Mouse (Mus musculus) layer of hippocampus, postnatal 14 days (tissue): ENCODE measurements at regions not wholly inside any gene's neighbourhood (a gene's known extent, or its start where the extent isn't known, plus 50 kb on each side); places are given as distances from the start of the nearest gene placed in this dataset.

Experiments
- DNase-seq, 2 experiments: peaks; one replicate each; pipeline ENCODE4 v3.0.0; 2021 to 2022; ENCODE audit warnings: low spot score in 2 of 2, mixed read lengths in 1 of 2
- microRNA-seq, 2 experiments: library from miRNA; unstranded; fragments of <30 nt; microRNA quantifications; one replicate each; pipeline ENCODE4 v1.2.0; 2021

DNA sequence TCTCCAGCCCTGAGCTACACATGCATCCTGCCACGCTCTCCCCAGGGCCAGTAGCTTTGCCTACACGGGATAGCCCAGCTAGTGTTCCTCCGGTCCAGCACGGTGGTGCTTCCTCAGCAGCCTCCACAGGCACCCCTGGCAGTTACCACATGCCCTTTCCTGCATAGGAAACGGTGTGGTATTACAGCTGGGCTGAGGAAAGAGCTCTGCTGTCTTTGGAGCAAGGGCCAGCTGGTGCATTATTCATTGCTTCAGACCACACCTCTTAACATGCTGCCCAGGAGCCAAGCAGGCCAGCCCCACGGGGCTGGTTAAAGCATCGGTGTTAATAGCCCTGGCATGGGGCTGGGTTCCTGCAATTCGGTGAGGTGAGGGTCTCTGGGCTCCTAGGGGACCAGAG, 64.0 kb upstream of the Dio3 start:
- no peak for DNase-seq

GRCm38 (mm10) chr12:110215311-110215710, 63.6 kb upstream of the Dio3 start:
- DNase-seq: no peak

DNA sequence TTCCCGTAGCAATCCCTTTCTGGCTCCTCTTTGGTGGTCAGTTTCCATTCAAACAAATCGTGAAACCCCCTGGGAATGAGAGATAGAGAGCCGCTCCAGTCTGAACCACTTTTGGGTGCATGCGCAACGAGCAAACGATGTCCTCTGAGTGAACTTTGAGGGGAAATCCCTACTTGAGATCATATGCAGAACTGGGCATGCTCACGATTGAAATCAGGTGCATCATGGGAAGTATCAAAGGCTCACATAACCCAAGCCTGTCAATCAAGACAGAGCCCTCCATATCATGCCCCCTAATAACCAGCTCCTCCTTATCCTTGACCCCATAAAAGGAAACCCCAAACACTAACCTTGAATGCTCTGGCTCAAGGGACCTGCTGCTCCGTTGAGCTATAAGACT, 59.1 kb upstream of the Dio3 start:
- DNase-seq: no peak

DNA sequence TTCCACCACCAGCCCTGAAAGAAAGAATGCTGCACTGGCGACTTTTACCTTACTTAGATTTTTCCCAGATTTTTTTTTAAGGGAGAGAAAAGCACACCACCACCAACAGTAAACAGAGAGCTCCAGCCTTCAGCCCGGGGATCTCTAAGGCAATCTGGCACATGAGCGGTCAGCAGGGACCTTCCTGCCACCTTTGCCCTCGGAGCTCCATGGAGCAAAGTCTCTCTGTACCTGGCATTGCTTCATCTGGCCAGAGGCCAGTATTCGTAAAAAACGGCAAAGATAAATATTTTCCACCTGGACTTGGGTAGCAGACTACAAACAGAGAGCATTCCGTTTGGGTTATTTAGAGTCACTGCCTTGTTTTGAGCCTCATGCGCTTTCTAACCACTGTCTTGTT, 58.4 kb upstream of the Dio3 start:
- no peak for DNase-seq

DNA sequence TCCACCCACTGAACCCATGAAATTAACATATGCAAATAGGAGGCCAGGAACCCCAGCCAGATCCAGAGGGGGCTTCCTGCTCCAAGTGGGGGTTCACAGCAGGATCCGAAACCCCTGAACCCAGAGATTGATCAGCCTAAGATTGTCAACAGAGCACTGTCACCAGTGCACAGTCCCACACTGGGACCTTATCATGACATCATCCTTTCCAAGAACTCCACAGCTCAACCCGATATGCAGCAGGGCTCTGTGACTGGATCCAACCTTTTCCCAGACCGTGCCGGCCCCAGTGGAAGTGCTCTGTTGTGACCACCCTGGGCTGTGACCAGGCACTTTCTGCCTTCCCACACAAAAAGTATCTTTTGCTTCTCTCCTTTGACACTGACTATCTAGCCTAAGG, 57.7 kb upstream of the Dio3 start:
- DNase-seq: no peak

DNA sequence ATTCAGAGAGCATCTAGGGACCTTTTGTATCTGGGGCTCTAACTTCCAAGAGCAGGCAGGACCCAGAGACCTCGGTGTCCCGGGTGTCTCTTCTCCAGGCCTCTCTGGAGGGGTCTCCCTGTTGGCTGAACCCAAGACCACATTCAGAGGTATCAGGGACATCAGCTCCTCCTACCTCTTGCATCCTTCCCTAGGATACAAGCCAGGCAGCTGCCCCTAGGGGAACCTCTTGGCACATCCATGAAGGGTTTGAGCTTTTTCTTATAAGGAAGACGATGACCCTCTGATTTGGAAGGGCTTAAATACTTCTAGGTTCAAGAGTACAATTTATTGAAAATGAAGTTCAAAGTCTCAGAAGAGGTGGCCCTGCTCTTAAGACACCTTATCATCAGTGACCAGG, 57.2 kb upstream of the Dio3 start:
- DNase-seq: no peak

GRCm38 (mm10) chr12:110224250-110224649, 54.6 kb upstream of the Dio3 start:
- DNase-seq: peak in 1 of 2 experiments; percentile 26

- peak; percentile 42 to 73 for DNase-seq
Observed at GRCm38 (mm10) chr12:110228011-110228411, 50.9 kb upstream of the Dio3 start.

Small RNA genes lying in the stretch of these regions (microRNA-seq; reads per million reads assigned to microRNA genes)
- gene Gm24321 (0 reads per million in 2 experiments), gene Gm25252 (0 reads per million in 2 experiments), gene Gm25750 (0 reads per million in 2 experiments), gene Gm27379 (0 to 0.45 reads per million in 2 experiments), gene Gm44322 (0 reads per million in 2 experiments), gene Mir1193 (106 to 117 reads per million in 2 experiments), gene Mir1197 (1.8 to 5.4 reads per million in 2 experiments), gene Mir134 (1,055 to 1,269 reads per million in 2 experiments), gene Mir154 (942 to 1,802 reads per million in 2 experiments), gene Mir299a (0 to 0.45 reads per million in 2 experiments), gene Mir299b (0 reads per million in 2 experiments), gene Mir300 (969 to 993 reads per million in 2 experiments), gene Mir3072 (272 to 311 reads per million in 2 experiments), gene Mir323 (3,005 to 6,294 reads per million in 2 experiments), gene Mir329 (407 to 462 reads per million in 2 experiments), gene Mir369 (2,692 to 3,410 reads per million in 2 experiments), gene Mir376a (0 reads per million in 2 experiments), gene Mir376b (99.4 to 132 reads per million in 2 experiments), gene Mir376c (246 to 542 reads per million in 2 experiments), gene Mir377 (102 to 216 reads per million in 2 experiments), gene Mir379 (5,795 to 7,907 reads per million in 2 experiments), gene Mir380 (0 reads per million in 2 experiments), gene Mir381 (509 to 718 reads per million in 2 experiments), gene Mir382 (12,221 to 16,183 reads per million in 2 experiments), gene Mir409 (0 reads per million in 2 experiments), gene Mir410 (179 to 334 reads per million in 2 experiments), gene Mir411 (8,120 to 13,164 reads per million in 2 experiments), gene Mir412 (635 to 691 reads per million in 2 experiments), gene Mir453 (0 reads per million in 2 experiments), gene Mir485 (2,465 to 3,938 reads per million in 2 experiments), gene Mir487b (15,173 to 42,032 reads per million in 2 experiments), gene Mir494 (44.8 to 54.7 reads per million in 2 experiments), gene Mir495 (145 to 170 reads per million in 2 experiments), gene Mir496a (287 to 506 reads per million in 2 experiments), gene Mir539 (0 reads per million in 2 experiments), gene Mir541 (7,790 to 9,361 reads per million in 2 experiments), gene Mir543 (664 to 3,986 reads per million in 2 experiments), gene Mir544 (2.3 to 11.8 reads per million in 2 experiments), gene Mir654 (0 reads per million in 2 experiments), gene Mir666 (1,664 to 1,800 reads per million in 2 experiments), gene Mir667 (1,359 to 2,931 reads per million in 2 experiments), gene Mir668 (1,936 to 2,616 reads per million in 2 experiments), gene Mir679 (48.4 to 55.2 reads per million in 2 experiments), gene Mir758 (26.9 to 40.2 reads per million in 2 experiments), gene Mir882 (0 reads per million in 2 experiments)
